In genomic region chr8:126582509-126582908, GRCm38 (mm10) we compare ENCODE assay signal across 8 mouse cellular contexts. TPM values are rescaled to one million over a fixed set of nuclear protein-coding genes. Genes with fewer than 3 reads are reported as not detected.
A peak's percentile ranks its signal among the peaks of the same experiment; 100 is the strongest.
DNase-seq lines count a peak whose midpoint lies in the region; ATAC-seq lines count a peak whose summit lies in the region.

No protein-coding gene starts in this region.

- H3K4me3 ChIP-seq in hindbrain, embryonic 10.5 days: no peak overlapping the region
- H3K4me3 ChIP-seq in hindbrain, embryonic 12.5 days: no peak overlapping the region
- no peak overlapping the region for H3K4me3 ChIP-seq in embryonic facial prominence, embryonic 14.5 days (ENCODE audit: low read depth, low read length)

- peaks cover 46% of the 10 kb centered on the region for H3K4me1 ChIP-seq in hindbrain, embryonic 10.5 days (replicated peaks)
- peaks cover 33% of the 10 kb centered on the region for H3K4me1 ChIP-seq in hindbrain, embryonic 12.5 days
- H3K4me1 ChIP-seq in embryonic facial prominence, embryonic 14.5 days (ENCODE audit: control insufficient read depth, insufficient read depth, low read length): peaks cover 36% of the 10 kb centered on the region

- 42% methylated on average over 6 of the region's 6 CpGs for WGBS in hindbrain, embryonic 10.5 days
- WGBS in hindbrain, embryonic 12.5 days: 43% methylated on average over 6 of the region's 6 CpGs
- 42% methylated on average over 6 of the region's 6 CpGs for WGBS in embryonic facial prominence, embryonic 14.5 days

- no peaks in the 10 kb centered on the region for H3K27me3 ChIP-seq in hindbrain, embryonic 10.5 days (ENCODE audit: insufficient read depth, poor library complexity, severe bottlenecking)
- H3K27me3 ChIP-seq in hindbrain, embryonic 12.5 days: no peaks in the 10 kb centered on the region
- no peaks in the 10 kb centered on the region for H3K27me3 ChIP-seq in embryonic facial prominence, embryonic 14.5 days (replicated peaks; ENCODE audit: control insufficient read depth, insufficient read depth, low read length)

- no peak overlapping the region for H3K9ac ChIP-seq in hindbrain, embryonic 12.5 days
- no peak overlapping the region for H3K9ac ChIP-seq in embryonic facial prominence, embryonic 14.5 days (ENCODE audit: low read depth, low read length)

- intact Hi-C loops in heart, postnatal 10 days (cut with DNase I): loop anchor here (1.0 to 2.0 kb wide), 2 partner anchors 85 to 338 kb away; no protein-coding TSS in a partner anchor

- 0 out of 2 replicates have a peak, but pooled peaks cover 5% of the 10 kb centered on the region for H3K9me3 ChIP-seq in hindbrain, embryonic 10.5 days
- H3K9me3 ChIP-seq in hindbrain, embryonic 12.5 days (replicated peaks): no peaks in the 10 kb centered on the region
- H3K9me3 ChIP-seq in embryonic facial prominence, embryonic 14.5 days (ENCODE audit: control insufficient read depth, low read length): peaks cover 6% of the 10 kb centered on the region; the same call in 1 of the 2 replicates

- no peak overlapping the region for H3K4me2 ChIP-seq in hindbrain, embryonic 12.5 days (replicated peaks)
- no peak overlapping the region for H3K4me2 ChIP-seq in embryonic facial prominence, embryonic 14.5 days (ENCODE audit: low read depth, low read length)

- H3K27ac ChIP-seq in hindbrain, embryonic 10.5 days: peak overlapping the region; percentile 56; the same call in 1 of the 2 replicates
- H3K27ac ChIP-seq in hindbrain, embryonic 12.5 days: no peak overlapping the region
- H3K27ac ChIP-seq in embryonic facial prominence, embryonic 14.5 days (replicated peaks; ENCODE audit: low read depth, low read length): peak overlapping the region; percentile 93

- no peak for ATAC-seq in hindbrain, embryonic 12.5 days (ENCODE audit: low FRiP score)
- ATAC-seq in embryonic facial prominence, embryonic 14.5 days (ENCODE audit: low read depth): no peak

- DNase-seq in hindbrain, embryonic 10.5 days (ENCODE audit: low spot score): peak; percentile 55
- DNase-seq in ZHBTc4 (ENCODE audit: low read depth, low spot score): peak; percentile 73
- peak; percentile 41 for DNase-seq in embryonic facial prominence, embryonic 14.5 days (ENCODE audit: low spot score)
- peak; percentile 75 to 79 for DNase-seq in heart, postnatal 10 days
- peak; percentile 62 to 70 for DNase-seq in layer of hippocampus, postnatal 10 days (ENCODE audit: low spot score in 2 of 2)
- peak; percentile 76 to 84 for DNase-seq in lung, postnatal 4 days
- DNase-seq in spleen, postnatal 4 days (ENCODE audit: low spot score in 2 of 2): peak; percentile 83 to 91

- peaks cover 8% of the 10 kb centered on the region; the same call in 1 of the 2 replicates for H3K36me3 ChIP-seq in hindbrain, embryonic 10.5 days
- no peaks in the 10 kb centered on the region for H3K36me3 ChIP-seq in hindbrain, embryonic 12.5 days
- peaks cover 17% of the 10 kb centered on the region for H3K36me3 ChIP-seq in embryonic facial prominence, embryonic 14.5 days (ENCODE audit: control insufficient read depth, insufficient read depth, low read length)

RNA-seq across cellular contexts. Expression of gene Irf2bp2, which starts 11.3 kb away (rescaled TPM):
- 3.3 and 4.3 TPM in 2 replicates for polyA plus RNA-seq in hindbrain, embryonic 10.5 days (2016; fragmentation: Nextera tagmentation; extraction: Ambion mirVana)
- polyA plus RNA-seq in hindbrain, embryonic 12.5 days (2016; fragmentation: Nextera tagmentation; extraction: Ambion mirVana): 8.8 and 9.6 TPM in 2 replicates
- 10.6 and 10.7 TPM in 2 replicates for polyA plus RNA-seq in embryonic facial prominence, embryonic 14.5 days (2014; fragmentation: Nextera tagmentation; extraction: Ambion mirVana)
- 100 to 1,000 TPM; 101 to 154 TPM for total RNA-seq in heart, postnatal 10 days (2021)
- total RNA-seq in layer of hippocampus, postnatal 10 days (2021): 10 to 100 TPM; 57.0 to 63.1 TPM
